Mouse (Mus musculus) CH12.LX (cell line): ENCODE measurements around the gene Mllt3. TPM values are rescaled to one million over a fixed set of nuclear protein-coding genes. Genes with fewer than 3 reads are reported as not detected.

ENCODE experiments used
- DNase-seq: peaks from one replicate; pipeline ENCODE4 v3.0.0-alpha.2; 2013; ENCODE audit errors: extremely low read depth
- H3K27ac ChIP-seq: 2 replicates; pipeline ENCODE4 v1.5.1; 2012; ENCODE audit warnings: low read depth, mild to moderate bottlenecking, control low read depth, moderate library complexity; ENCODE audit not compliant: insufficient read depth
- H3K27me3 ChIP-seq: replicated peaks from 2 replicates; pipeline ENCODE3; 2012; ENCODE audit warnings: inconsistent platforms
- H3K36me3 ChIP-seq, 2 experiments: replicated peaks in 1 of 2; 2 replicates each; pipeline versions ENCODE3 to v1.6.1; 2012; ENCODE audit warnings: inconsistent platforms in 1 of 2, low read length in 1 of 2, mild to moderate bottlenecking in 1 of 2, mixed read lengths in 1 of 2, moderate library complexity in 1 of 2; ENCODE audit not compliant: control insufficient read depth in 1 of 2, insufficient read depth in 1 of 2
- H3K4me1 ChIP-seq, 2 experiments: 2 replicates each; pipeline ENCODE4 v1.6.1; 2012; ENCODE audit warnings: inconsistent platforms in 1 of 2, moderate library complexity in 1 of 2; ENCODE audit not compliant: insufficient read depth in 2 of 2, control insufficient read depth in 1 of 2
- H3K4me2 ChIP-seq: 2 replicates; pipeline ENCODE4 v1.6.1; 2012; ENCODE audit warnings: low read depth, mild to moderate bottlenecking, control low read depth; ENCODE audit not compliant: poor library complexity, insufficient read depth, severe bottlenecking
- H3K4me3 ChIP-seq, 3 experiments: fragments of 150-350 bp in 1 of 3; sonication (generic) in 1 of 3; replicated peaks in 1 of 3; 2 replicates each; pipeline versions ENCODE3 to v1.5.1; 2011 to 2012; ENCODE audit warnings: low read depth in 2 of 3, low read length in 2 of 3, mild to moderate bottlenecking in 2 of 3, moderate library complexity in 2 of 3, control low read depth in 1 of 3, improper control_type of control experiment in 1 of 3, inconsistent platforms in 1 of 3, mixed read lengths in 1 of 3; ENCODE audit not compliant: poor library complexity in 1 of 3
- H3K79me2 ChIP-seq: replicated peaks from 2 replicates; pipeline ENCODE4 v1.6.1; 2012; ENCODE audit warnings: mild to moderate bottlenecking, moderate library complexity; ENCODE audit not compliant: control insufficient read depth, poor library complexity, insufficient read depth, severe bottlenecking; ENCODE audit errors: extremely low read depth
- H3K9ac ChIP-seq: 2 replicates; pipeline ENCODE4 v1.6.1; 2012; ENCODE audit warnings: low read depth, mild to moderate bottlenecking, control low read depth, moderate library complexity; ENCODE audit not compliant: insufficient read depth
- H3K9me3 ChIP-seq: replicated peaks from 2 replicates; pipeline ENCODE3; 2012; ENCODE audit warnings: low read length, inconsistent platforms, mixed read lengths
- BHLHE40 ChIP-seq: IDR thresholded peaks from 2 replicates; pipeline ENCODE4 v1.6.1; 2011; ENCODE audit warnings: mild to moderate bottlenecking, low read depth, low read length, improper control_type of control experiment
- CHD1 ChIP-seq: IDR thresholded peaks from 2 replicates; pipeline ENCODE4 v1.6.1; 2012; ENCODE audit warnings: low read depth, low read length, improper control_type of control experiment, inconsistent platforms
- E2F4 ChIP-seq: IDR thresholded peaks from 2 replicates; pipeline ENCODE4 v1.6.1; 2011; ENCODE audit warnings: low read depth, low read length, improper control_type of control experiment; ENCODE audit not compliant: insufficient replicate concordance
- ELF1 ChIP-seq: IDR thresholded peaks from 2 replicates; pipeline ENCODE4 v1.6.1; 2014; ENCODE audit warnings: low read depth, mild to moderate bottlenecking, inconsistent platforms, low read length, improper control_type of control experiment
- EP300 ChIP-seq: IDR thresholded peaks from 2 replicates; pipeline ENCODE4 v1.6.1; 2011; ENCODE audit warnings: low read length, improper control_type of control experiment
- GABPA ChIP-seq: IDR thresholded peaks from 2 replicates; pipeline ENCODE4 v1.6.1; 2012; ENCODE audit warnings: low read depth, low read length, improper control_type of control experiment, inconsistent platforms; ENCODE audit not compliant: insufficient replicate concordance
- HCFC1 ChIP-seq: IDR thresholded peaks from 2 replicates; pipeline ENCODE4 v1.6.1; 2012; ENCODE audit warnings: low read depth, mild to moderate bottlenecking, inconsistent platforms, low read length, improper control_type of control experiment
- JUND ChIP-seq: conservative IDR thresholded peaks from 2 replicates; pipeline ENCODE4 v1.6.1; 2011; ENCODE audit warnings: low read depth, low read length, improper control_type of control experiment
- KAT2A ChIP-seq: IDR thresholded peaks from 2 replicates; pipeline ENCODE4 v1.6.1; 2012; ENCODE audit warnings: low read length, improper control_type of control experiment, inconsistent platforms; ENCODE audit not compliant: insufficient replicate concordance
- MAFK ChIP-seq: IDR thresholded peaks from 2 replicates; pipeline ENCODE4 v1.6.1; 2011; ENCODE audit warnings: low read length, improper control_type of control experiment; ENCODE audit not compliant: insufficient replicate concordance
- MAX ChIP-seq: IDR thresholded peaks from 2 replicates; pipeline ENCODE4 v1.6.1; 2011; ENCODE audit warnings: low read length, improper control_type of control experiment
- NELFE ChIP-seq: IDR thresholded peaks from 2 replicates; pipeline ENCODE4 v1.6.1; 2011; ENCODE audit warnings: low read depth, low read length, improper control_type of control experiment
- PAX5 ChIP-seq: IDR thresholded peaks from 2 replicates; pipeline ENCODE4 v1.6.1; 2012; ENCODE audit warnings: low read length, inconsistent platforms, mixed read lengths
- POLR2A ChIP-seq: IDR thresholded peaks from 2 replicates; pipeline ENCODE4 v1.6.1; 2011; ENCODE audit warnings: low read depth, mild to moderate bottlenecking, improper control_type of control experiment, low read length
- RAD21 ChIP-seq: IDR thresholded peaks from 2 replicates; pipeline ENCODE4 v1.6.1; 2011; ENCODE audit warnings: low read depth, mild to moderate bottlenecking, low read length, improper control_type of control experiment, moderate library complexity
- RCOR1 ChIP-seq: conservative IDR thresholded peaks from 2 replicates; pipeline ENCODE4 v1.6.1; 2012; ENCODE audit warnings: low read depth, mild to moderate bottlenecking, inconsistent platforms, low read length, improper control_type of control experiment
- TBP ChIP-seq: conservative IDR thresholded peaks from 2 replicates; pipeline ENCODE4 v1.6.1; 2011; ENCODE audit warnings: low read depth, low read length, improper control_type of control experiment
- TCF12 ChIP-seq: IDR thresholded peaks from 2 replicates; pipeline ENCODE4 v1.6.1; 2014; ENCODE audit warnings: low read depth, mild to moderate bottlenecking, inconsistent platforms, low read length, improper control_type of control experiment
- USF2 ChIP-seq: conservative IDR thresholded peaks from 2 replicates; pipeline ENCODE4 v1.6.1; 2011; ENCODE audit warnings: low read depth, low read length, improper control_type of control experiment
- ZKSCAN1 ChIP-seq: IDR thresholded peaks from 2 replicates; pipeline ENCODE4 v1.6.1; 2012; ENCODE audit warnings: low read depth, inconsistent platforms, low read length, improper control_type of control experiment, borderline replicate concordance
- ZMIZ1 ChIP-seq: IDR thresholded peaks from 2 replicates; pipeline ENCODE4 v1.6.1; 2012; ENCODE audit warnings: low read depth, mild to moderate bottlenecking, inconsistent platforms, low read length, improper control_type of control experiment
- ZNF384 ChIP-seq: IDR thresholded peaks from 2 replicates; pipeline ENCODE4 v1.6.1; 2012; ENCODE audit warnings: low read depth, low read length, improper control_type of control experiment, inconsistent platforms
- dilution Hi-C: fragments of 300-500 bp; cut with MboI; formaldehyde crosslinking; loops from 2 replicates; pipeline ENCODE4 v1.14.3; 2020; ENCODE audit warnings: low sequenced_read_pairs; ENCODE audit not compliant: extremely low pct_unique_long_range_greater_than_20kb, extremely low pct_ligation_motif_present
- in situ Hi-C: fragments of 300-500 bp; cut with MboI; formaldehyde crosslinking; loops from 3 replicates; pipeline ENCODE4 v1.14.3; 2019; ENCODE audit warnings: low sequenced_read_pairs, low pct_ligation_motif_present, low pct_unique_long_range_greater_than_20kb, mixed read lengths
- polyA plus RNA-seq: library from polyadenylated mRNA; unstranded; fragments of >175 nt; gene quantifications from 2 replicates; pipeline ENCODE4 v1.2.1, GENCODE M21; 2012; ENCODE audit warnings: low read depth; ENCODE audit not compliant: insufficient read length
- total RNA-seq, 2 experiments: library from RNA; depleted of rRNA; stranded (reverse); fragments of 300-350 nt in 1 of 2; fragments of >200 nt in 1 of 2; gene quantifications; 2 replicates each; pipeline ENCODE4 v1.2.3; 2012 to 2014

Gene Mllt3
- total and polyA plus RNA-seq, 3 experiments: 8.3 to 20.9 (median 10.1) TPM

DNA sequence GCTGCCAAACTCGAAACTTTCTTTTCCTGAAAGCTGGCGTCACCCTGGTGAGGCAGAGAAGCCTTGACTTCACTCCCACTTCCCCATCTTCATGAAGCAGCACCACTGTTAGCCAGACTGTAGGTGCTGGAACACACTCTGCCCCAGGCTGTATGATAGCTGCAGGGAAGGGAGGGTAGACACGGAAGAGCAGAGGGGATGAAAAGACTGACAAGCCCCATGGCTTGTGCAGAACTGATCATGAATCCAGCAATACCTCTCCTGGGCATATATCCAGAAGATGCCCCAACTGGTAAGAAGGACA, 69.4 kb downstream of the Mllt3 start:
- peaks cover 0 to 8% of the 10 kb centered on the region in 2 experiments; a peak in 1 of 4 replicates for H3K4me1 ChIP-seq
- H3K79me2 ChIP-seq: no peaks in the 10 kb centered on the region
- no peak for DNase-seq
- no peak overlapping the region for H3K4me3 ChIP-seq
- in situ Hi-C loops (no loop called here), dilution Hi-C loops (no loop called here)
- TF ChIP-seq MAFK (no peak), PAX5 (no peak), MAX (no peak), USF2 (no peak), GABPA (no peak), CHD1 (no peak), HCFC1 (no peak)
- no peak overlapping the region for H3K27ac ChIP-seq
- H3K9ac ChIP-seq: no peak overlapping the region
- no peaks in the 10 kb centered on the region for H3K27me3 ChIP-seq
- no peak overlapping the region for H3K4me2 ChIP-seq
- no peaks in the 10 kb centered on the region for H3K36me3 ChIP-seq
- H3K9me3 ChIP-seq: no peaks in the 10 kb centered on the region

DNA sequence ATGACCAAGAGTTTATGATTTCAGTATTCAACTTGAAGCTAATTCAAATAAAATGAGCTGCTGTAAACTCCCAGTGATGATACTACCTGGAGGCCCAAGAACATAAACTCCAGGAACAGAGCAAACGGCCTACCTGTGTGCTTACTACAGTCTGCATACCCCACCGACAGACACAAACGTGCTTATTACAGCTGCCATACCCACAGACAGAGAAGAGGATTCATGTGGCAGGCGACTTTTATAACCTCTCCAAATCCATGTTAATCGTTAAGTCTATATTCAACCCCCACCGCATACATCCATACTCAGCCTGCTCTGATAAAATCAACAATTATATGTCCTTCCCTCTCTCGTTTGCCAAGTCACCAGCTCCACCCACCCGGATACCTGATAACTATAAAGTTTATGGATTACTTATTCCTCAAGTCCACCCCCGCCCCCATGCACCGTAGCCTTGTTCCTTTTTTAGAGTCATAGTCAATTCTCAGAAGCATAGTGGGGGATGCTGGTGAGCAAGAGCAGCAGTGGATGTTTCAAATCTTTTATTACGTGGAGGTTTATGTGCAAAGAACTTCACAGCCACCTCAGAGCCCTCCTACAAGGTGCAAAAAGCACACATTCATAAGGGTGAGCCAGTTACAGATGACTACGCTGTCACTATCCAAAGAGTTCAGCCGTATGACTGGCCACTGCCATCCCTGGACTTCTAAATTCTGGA, 70.0 kb downstream of the Mllt3 start:
- in situ Hi-C loops (no loop called here), dilution Hi-C loops (no loop called here)
- no peaks in the 10 kb centered on the region for H3K36me3 ChIP-seq
- no peak overlapping the region for H3K9ac ChIP-seq
- no peak overlapping the region for H3K27ac ChIP-seq
- H3K4me1 ChIP-seq: peaks cover 0 to 8% of the 10 kb centered on the region in 2 experiments; a peak in 1 of 4 replicates
- no peaks in the 10 kb centered on the region for H3K79me2 ChIP-seq
- no peaks in the 10 kb centered on the region for H3K9me3 ChIP-seq
- H3K27me3 ChIP-seq: no peaks in the 10 kb centered on the region
- no peak overlapping the region for H3K4me2 ChIP-seq
- DNase-seq: no peak
- H3K4me3 ChIP-seq: no peak overlapping the region
- TF ChIP-seq BHLHE40: no peak

DNA sequence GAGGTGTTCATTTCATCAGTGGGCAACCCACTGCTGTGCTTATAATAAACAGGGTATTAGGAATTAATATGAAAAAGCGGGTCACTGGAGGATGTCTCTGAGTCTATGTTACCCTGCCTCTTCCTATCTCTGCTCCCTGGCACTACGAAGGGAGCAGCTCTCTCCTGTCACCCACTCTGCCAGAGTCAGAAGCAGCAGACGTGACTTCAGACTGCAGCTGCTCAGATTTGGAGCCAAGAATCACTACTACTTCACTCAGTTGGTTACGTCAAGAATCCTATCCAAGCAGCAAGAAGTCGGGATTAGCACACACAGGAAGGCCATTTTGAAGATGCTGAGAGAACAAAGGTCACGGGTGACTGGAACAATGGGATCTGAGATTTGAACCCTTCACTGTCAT, 71.3 kb downstream of the Mllt3 start:
- dilution Hi-C loops: no loop called here

More for the DNA sequence above, 71.3 kb downstream of the Mllt3 start:
- H3K4me3 ChIP-seq: no peak overlapping the region
- no peaks in the 10 kb centered on the region for H3K9me3 ChIP-seq
- no peaks in the 10 kb centered on the region for H3K27me3 ChIP-seq
- DNase-seq: no peak
- in situ Hi-C loops: no loop called here
- H3K4me2 ChIP-seq: no peak overlapping the region
- H3K36me3 ChIP-seq: no peaks in the 10 kb centered on the region
- no peak overlapping the region for H3K27ac ChIP-seq
- TF ChIP-seq NELFE (no peak), CHD1 (no peak), ZKSCAN1 (no peak), POLR2A (no peak), EP300 (no peak), JUND (no peak), TBP (no peak), GABPA (no peak), HCFC1 (no peak), ZNF384 (no peak), ZMIZ1 (no peak), BHLHE40 (no peak), ELF1 (no peak), RCOR1 (no peak), RAD21 (no peak), KAT2A (no peak), TCF12 (no peak), E2F4 (no peak), PAX5 (no peak)
- no peaks in the 10 kb centered on the region for H3K79me2 ChIP-seq
- peaks cover 3 to 8% of the 10 kb centered on the region in 2 experiments; a peak in 1 of 4 replicates for H3K4me1 ChIP-seq
- H3K9ac ChIP-seq: no peak overlapping the region
